Mouse (Mus musculus) cerebellum, adult 2 months (tissue): ENCODE data around the gene Pigt.

Experiments used
- CTCF ChIP-seq: fragments of 200-500 bp; IDR thresholded peaks from 2 replicates; pipeline ENCODE4 v1.5.1; 2011; ENCODE audit warnings: low read depth, mild to moderate bottlenecking, control low read depth, low read length, moderate library complexity, borderline replicate concordance; ENCODE audit not compliant: insufficient read depth
- POLR2A ChIP-seq: fragments of 200-500 bp; IDR thresholded peaks from 2 replicates; pipeline ENCODE4 v1.6.1; 2011; ENCODE audit warnings: low read length, control low read depth, borderline replicate concordance; ENCODE audit not compliant: insufficient read depth

GRCm38 (mm10) chr2:164448921-164449320 is 48.4 kb upstream of the Pigt start:
- TF ChIP-seq CTCF (no peak), POLR2A (no peak)
